Mouse (Mus musculus) intestine, embryonic 14.5 days (tissue): ENCODE data around the gene Vmn1r127. TPM values are rescaled to one million over a fixed set of nuclear protein-coding genes. Genes with fewer than 3 reads are reported as not detected.
"Not testable (repeated sequence)": the region's sequence is repeated elsewhere in the genome, so short reads cannot be mapped to it uniquely, and the experiment has no call there.

Experiments
- ATAC-seq: fragments of 200-750 bp; cut with Nextera tagmentation; replicated peaks from 2 replicates; pipeline ENCODE4 v1.8.0; 2017; ENCODE audit warnings: low read depth, moderate number of reproducible peaks, moderate TSS enrichment, moderate library complexity; ENCODE audit not compliant: low FRiP score, low TSS enrichment
- DNase-seq: peaks from one replicate; pipeline ENCODE4 v3.0.0-alpha.2; 2018; ENCODE audit warnings: low spot score
- H3K27ac ChIP-seq: fragments of 300-500 bp; sonication (generic); 2 replicates; pipeline ENCODE4 v1.5.1; 2014; ENCODE audit warnings: low read depth, mild to moderate bottlenecking, control low read depth
- H3K27me3 ChIP-seq: fragments of 300-500 bp; sonication (generic); replicated peaks from 2 replicates; pipeline ENCODE4 v1.6.1; 2014; ENCODE audit warnings: low read length, control low read depth; ENCODE audit not compliant: control insufficient read depth, insufficient read depth
- H3K36me3 ChIP-seq: fragments of 300-500 bp; sonication (generic); 2 replicates; pipeline ENCODE4 v1.6.1; 2014; ENCODE audit warnings: low read length, control low read depth; ENCODE audit not compliant: control insufficient read depth, insufficient read depth
- H3K4me1 ChIP-seq: fragments of 300-500 bp; sonication (generic); replicated peaks from 2 replicates; pipeline ENCODE4 v1.6.1; 2014; ENCODE audit warnings: low read length, control low read depth, mixed read lengths; ENCODE audit not compliant: control insufficient read depth, insufficient read depth
- H3K4me2 ChIP-seq: fragments of 300-500 bp; sonication (generic); 2 replicates; pipeline ENCODE4 v1.6.1; 2014; ENCODE audit warnings: low read length
- H3K4me3 ChIP-seq: fragments of 300-500 bp; sonication (generic); 2 replicates; pipeline ENCODE4 v1.5.1; 2014; ENCODE audit warnings: low read depth, low read length, control low read depth, mixed read lengths
- H3K9ac ChIP-seq: fragments of 300-500 bp; sonication (generic); 2 replicates; pipeline ENCODE4 v1.6.1; 2014; ENCODE audit warnings: mild to moderate bottlenecking, low read length
- H3K9me3 ChIP-seq: fragments of 300-500 bp; sonication (generic); 2 replicates; pipeline ENCODE4 v1.6.1; 2016; ENCODE audit warnings: low read length, control low read depth; ENCODE audit not compliant: control insufficient read depth
- WGBS: fragments of 180-500 bp; shearing (Covaris S2); extraction: QIAGEN DNeasy Blood & Tissue Kit; methylation state at CpG from one replicate; pipeline ENCODE4 v1.1.7; 2014; 5-methylcytosine and 5-hydroxymethylcytosine counted together
- polyA plus RNA-seq: library from polyadenylated mRNA; unstranded; fragments of >200 nt; fragmentation: Nextera tagmentation; extraction: Ambion mirVana; gene quantifications from 2 replicates; pipeline ENCODE4 v1.2.1, GENCODE M21; 2014

The Vmn1r127 gene
- not detected in 2 replicates for polyA plus RNA-seq

- not testable (repeated sequence) for H3K9ac ChIP-seq, ATAC-seq, H3K4me1 ChIP-seq, H3K27me3 ChIP-seq, DNase-seq, H3K27ac ChIP-seq, H3K9me3 ChIP-seq, H3K4me3 ChIP-seq, H3K4me2 ChIP-seq, H3K36me3 ChIP-seq
- no CpG with 5 or more reads among the region's 3 CpGs for WGBS
These were observed at the start of gene Vmn1r127 for GRCm38 (mm10) chr7:21319761-21320160. Gene Vmn1r127, minus strand, starts transcription at chr7:21319861.

- H3K9me3 ChIP-seq, ATAC-seq, H3K27me3 ChIP-seq, H3K4me1 ChIP-seq, H3K4me3 ChIP-seq, H3K9ac ChIP-seq, H3K4me2 ChIP-seq, DNase-seq, H3K36me3 ChIP-seq, H3K27ac ChIP-seq: not testable (repeated sequence)
- WGBS, result no CpG with 5 or more reads among the region's 1 CpGs
These were observed 41.5 kb upstream of the Vmn1r127 start, which contains the start of gene Vmn1r129 for GRCm38 (mm10) chr7:21361191-21361590. Gene Vmn1r129, minus strand, starts transcription at chr7:21361291.

GRCm38 (mm10) chr7:21349073-21349472, 29.4 kb upstream of the Vmn1r127 start, which contains the start of gene Vmn1r128:
Gene Vmn1r128, plus strand, starts transcription at chr7:21349373.
- DNase-seq, H3K4me3 ChIP-seq, H3K4me2 ChIP-seq, H3K9me3 ChIP-seq, H3K4me1 ChIP-seq, H3K36me3 ChIP-seq, H3K27me3 ChIP-seq, ATAC-seq, H3K9ac ChIP-seq, H3K27ac ChIP-seq: not testable (repeated sequence)
- WGBS, result 50% methylated on average over 1 of the region's 1 CpGs

DNA sequence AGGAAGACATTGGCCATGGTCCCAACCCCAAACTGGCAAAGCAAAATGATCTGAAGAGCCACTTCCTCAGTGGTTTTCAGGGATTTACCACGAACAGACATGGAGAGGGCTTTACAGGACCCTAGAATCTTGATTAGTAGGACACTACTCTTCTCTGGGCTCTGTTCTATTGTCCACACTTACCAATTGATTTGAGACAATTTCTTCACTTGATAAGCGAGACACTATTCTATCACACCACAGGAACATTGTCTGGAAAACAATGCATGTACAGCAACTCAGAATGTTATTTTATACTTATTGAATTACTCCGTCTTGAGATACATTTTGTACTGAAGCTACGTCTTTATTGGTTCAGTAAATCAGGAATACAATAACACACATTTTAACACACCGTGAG, 18.3 kb downstream of the Vmn1r127 start, which contains the start of gene Vmn1r126:
TSS of gene Vmn1r126 (minus strand) at position 101 of the 400 bp plus-strand sequence.
- H3K27ac ChIP-seq, H3K9me3 ChIP-seq, H3K36me3 ChIP-seq, H3K4me2 ChIP-seq, H3K9ac ChIP-seq, ATAC-seq, DNase-seq, H3K4me1 ChIP-seq, H3K27me3 ChIP-seq, H3K4me3 ChIP-seq: not testable (repeated sequence)
- WGBS, result no CpG with 5 or more reads among the region's 5 CpGs

GRCm38 (mm10) chr7:21271879-21272278, 47.8 kb downstream of the Vmn1r127 start, which contains the start of gene Vmn1r125:
Gene Vmn1r125, plus strand, starts transcription at chr7:21272179.
- not testable (repeated sequence) for H3K9me3 ChIP-seq, DNase-seq, H3K4me1 ChIP-seq, H3K9ac ChIP-seq, H3K27me3 ChIP-seq, H3K36me3 ChIP-seq, ATAC-seq, H3K4me3 ChIP-seq, H3K4me2 ChIP-seq, H3K27ac ChIP-seq
- 65% methylated on average over 3 of the region's 3 CpGs for WGBS

Other genes with a start within 250 kb of the Vmn1r127 start
- gene Vmn1r121, start 221.3 kb downstream of the Vmn1r127 start, polyA plus RNA-seq, result not detected in 2 replicates
- not detected in 2 replicates for gene Vmn1r122, start 185.7 kb downstream of the Vmn1r127 start, polyA plus RNA-seq
- gene Vmn1r123, start 157.7 kb downstream of the Vmn1r127 start, polyA plus RNA-seq, result not detected in 2 replicates
- not detected in 2 replicates for gene Gm5157, start 129.4 kb downstream of the Vmn1r127 start, polyA plus RNA-seq
- gene Vmn1r124, start 59.2 kb downstream of the Vmn1r127 start, polyA plus RNA-seq, result not detected in 2 replicates
- not detected in 2 replicates for gene Vmn1r125, start 47.7 kb downstream of the Vmn1r127 start, polyA plus RNA-seq
- gene Vmn1r126, start 18.4 kb downstream of the Vmn1r127 start, polyA plus RNA-seq, result not detected in 2 replicates
- gene Vmn1r128, start 29.5 kb upstream of the Vmn1r127 start, polyA plus RNA-seq, result not detected in 2 replicates
- not detected in 2 replicates for gene Vmn1r129, start 41.4 kb upstream of the Vmn1r127 start, polyA plus RNA-seq
- gene Gm6882, start 112.9 kb upstream of the Vmn1r127 start, polyA plus RNA-seq, result not detected in 2 replicates
- gene Vmn1r130, start 191.9 kb upstream of the Vmn1r127 start, polyA plus RNA-seq, result not detected in 2 replicates
- not detected in 2 replicates for gene Vmn1r131, start 226.2 kb upstream of the Vmn1r127 start, polyA plus RNA-seq